In the genomic region with DNA sequence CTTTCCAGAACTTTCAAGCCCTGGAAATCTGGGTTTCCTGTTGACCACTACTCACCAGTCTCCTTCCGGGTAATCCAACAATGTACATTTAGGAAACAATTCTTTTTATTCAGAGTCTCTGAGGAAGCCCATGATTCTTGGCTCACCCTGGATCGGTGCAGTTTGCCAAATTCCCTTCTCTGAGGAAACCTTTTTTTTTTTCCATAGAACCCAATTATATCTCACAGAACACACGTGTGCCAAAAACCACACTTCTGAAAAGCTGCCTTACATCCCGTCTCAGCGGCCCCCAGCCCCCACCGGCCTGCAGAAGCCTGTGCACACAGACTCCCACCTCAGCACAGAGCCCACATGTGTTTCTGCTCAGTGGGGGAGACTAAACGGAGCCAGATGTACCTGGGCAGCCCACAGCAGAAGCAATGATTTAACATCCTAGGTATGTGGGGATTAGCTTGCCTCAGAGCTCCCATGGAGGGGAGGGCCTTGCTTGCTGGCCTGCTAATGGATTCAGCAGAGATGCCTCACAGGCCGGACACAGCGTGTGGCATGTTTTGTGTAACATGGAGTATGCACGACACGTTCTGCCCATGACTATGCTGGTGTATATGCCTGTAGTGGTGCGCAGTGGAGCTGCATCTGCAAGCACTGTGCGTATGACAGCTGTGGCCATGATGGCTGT, we compare ENCODE assay signal across 9 mouse cellular contexts.
A peak's percentile ranks its signal among the peaks of the same experiment; 100 is the strongest.
DNase-seq lines count a peak whose midpoint lies in the region; ATAC-seq and TF ChIP-seq lines count a peak whose summit lies in the region.
"Had no signal": no experiment of that assay in that cellular context is flagged by ENCODE, and none has a peak within 500 bp of the region (broad histone marks: within the 10 kb centered on the region; RNA-seq: fewer than 3 reads in every experiment).

No protein-coding gene starts in this region.

- H3K4me1 ChIP-seq in embryonic facial prominence, embryonic 12.5 days, result peaks cover 31% of the 10 kb centered on the region
- peaks cover 45% of the 10 kb centered on the region for H3K4me1 ChIP-seq in limb, embryonic 14.5 days (ENCODE audit: control insufficient read depth, insufficient read depth, low read length)

- H3K4me2 ChIP-seq in embryonic facial prominence, embryonic 12.5 days (replicated peaks), result no peak overlapping the region
- no peak overlapping the region for H3K4me2 ChIP-seq in limb, embryonic 14.5 days (replicated peaks; ENCODE audit: low read depth, low read length, severe bottlenecking)
- H3K4me2 ChIP-seq: midbrain, embryonic 12.5 days had no signal

- 16% methylated on average over 13 of the region's 13 CpGs for WGBS in embryonic facial prominence, embryonic 12.5 days
- WGBS in limb, embryonic 14.5 days, result 15% methylated on average over 13 of the region's 13 CpGs

- H3K9me3 ChIP-seq in embryonic facial prominence, embryonic 12.5 days, result no peaks in the 10 kb centered on the region
- H3K9me3 ChIP-seq in limb, embryonic 14.5 days (ENCODE audit: control insufficient read depth, low read length), result no peaks in the 10 kb centered on the region
- H3K9me3 ChIP-seq: midbrain, embryonic 12.5 days had no signal

- DNase-seq in frontal cortex, postnatal 14 days (ENCODE audit: low spot score in 2 of 2), result no peak
- peak; percentile 48 for DNase-seq in heart, postnatal 4 days
- DNase-seq in limb, embryonic 14.5 days (ENCODE audit: low spot score), result peak; percentile 93
- no peak for DNase-seq in adrenal gland, postnatal 14 days
- no peak for DNase-seq in testis, postnatal 10 days (ENCODE audit: low spot score)
- no peak for DNase-seq in adrenal gland, postnatal 25 days

- no peak overlapping the region for H3K9ac ChIP-seq in embryonic facial prominence, embryonic 12.5 days
- H3K9ac ChIP-seq in limb, embryonic 14.5 days (ENCODE audit: low read depth, low read length, severe bottlenecking), result 0 out of 2 replicates have a peak overlapping the region, but pooled peaks have one; percentile 7
- H3K9ac ChIP-seq: midbrain, embryonic 12.5 days had no signal

- H3K4me3 ChIP-seq in embryonic facial prominence, embryonic 12.5 days, result no peak overlapping the region
- no peak overlapping the region for H3K4me3 ChIP-seq in limb, embryonic 14.5 days (replicated peaks; ENCODE audit: low read length)
- H3K4me3 ChIP-seq: midbrain, embryonic 12.5 days had no signal

- H3K36me3 ChIP-seq in embryonic facial prominence, embryonic 12.5 days, result no peaks in the 10 kb centered on the region
- no peaks in the 10 kb centered on the region for H3K36me3 ChIP-seq in limb, embryonic 14.5 days (ENCODE audit: control insufficient read depth, insufficient read depth, low read length)
- H3K36me3 ChIP-seq: midbrain, embryonic 12.5 days had no signal

- TF ChIP-seq POLR2A in limb, embryonic 14.5 days (IDR thresholded peaks at IDR 0.05; ENCODE audit: borderline replicate concordance, extremely low read depth, insufficient read depth, insufficient read length), result no peak

- peak; percentile 70 for ATAC-seq in frontal cortex, adult (ENCODE audit: low TSS enrichment)
- peak; percentile 96 for ATAC-seq in embryonic facial prominence, embryonic 12.5 days (ENCODE audit: insufficient number of reproducible peaks, insufficient read depth, low FRiP score, low TSS enrichment)
- peak; percentile 97 for ATAC-seq in limb, embryonic 14.5 days (ENCODE audit: low FRiP score, low read depth)

- H3K27ac ChIP-seq in embryonic facial prominence, embryonic 12.5 days, result peak overlapping the region; percentile 95
- H3K27ac ChIP-seq in limb, embryonic 14.5 days (replicated peaks; ENCODE audit: low read depth, low read length), result peak overlapping the region; percentile 95
- H3K27ac ChIP-seq: midbrain, embryonic 12.5 days had no signal

- H3K27me3 ChIP-seq in embryonic facial prominence, embryonic 12.5 days, result no peaks in the 10 kb centered on the region
- no peaks in the 10 kb centered on the region for H3K27me3 ChIP-seq in limb, embryonic 14.5 days (ENCODE audit: control insufficient read depth, insufficient read depth, low read length)
- H3K27me3 ChIP-seq: midbrain, embryonic 12.5 days had no signal

Comparison
In these comparisons a context has a peak if more than half of its experiments do, and no peak if none do; other contexts are left out.
1. DNase-seq: peak in heart, postnatal 4 days (single experiment) and limb, embryonic 14.5 days (single experiment); none in frontal cortex, postnatal 14 days (0 of 2), adrenal gland, postnatal 14 days (single experiment), testis, postnatal 10 days (single experiment) and adrenal gland, postnatal 25 days (single experiment).
2. Peak in every context shown above with its lines, with median percentiles within 50 percentile points of each other: ATAC-seq.